Mouse (Mus musculus) liver, embryonic 16.5 days (tissue): ENCODE data around the gene Syt7. TPM values are rescaled to one million over a fixed set of nuclear protein-coding genes. Genes with fewer than 3 reads are reported as not detected.

Experiments used
- ATAC-seq: fragments of 200-750 bp; cut with Nextera tagmentation; 2 replicates; pipeline ENCODE4 v1.8.0; 2017; ENCODE audit warnings: low read depth, mild to moderate bottlenecking, moderate number of reproducible peaks, moderate library complexity
- H3K27ac ChIP-seq: fragments of 300-500 bp; sonication (generic); 2 replicates; pipeline ENCODE4 v1.5.1; 2014; ENCODE audit warnings: mild to moderate bottlenecking, low read length
- H3K27me3 ChIP-seq: fragments of 300-500 bp; sonication (generic); 2 replicates; pipeline ENCODE4 v1.6.1; 2014; ENCODE audit warnings: low read depth, low read length, mixed read lengths; ENCODE audit not compliant: control insufficient read depth, insufficient read depth
- H3K36me3 ChIP-seq: fragments of 300-500 bp; sonication (generic); 2 replicates; pipeline ENCODE4 v1.6.1; 2014; ENCODE audit warnings: mild to moderate bottlenecking; ENCODE audit not compliant: control insufficient read depth, insufficient read depth
- H3K4me1 ChIP-seq: fragments of 300-500 bp; sonication (generic); 2 replicates; pipeline ENCODE4 v1.6.1; 2014; ENCODE audit warnings: low read depth, low read length, mixed read lengths; ENCODE audit not compliant: control insufficient read depth
- H3K4me2 ChIP-seq: fragments of 300-500 bp; sonication (generic); 2 replicates; pipeline ENCODE4 v1.6.1; 2014; ENCODE audit warnings: low read depth, low read length, mixed read lengths
- H3K4me3 ChIP-seq: fragments of 300-500 bp; sonication (generic); 2 replicates; pipeline ENCODE4 v1.5.1; 2014; ENCODE audit warnings: low read depth, mild to moderate bottlenecking, low read length
- H3K9ac ChIP-seq: fragments of 300-500 bp; sonication (generic); 2 replicates; pipeline ENCODE4 v1.6.1; 2014; ENCODE audit warnings: low read depth, low read length
- H3K9me3 ChIP-seq: fragments of 300-500 bp; sonication (generic); replicated peaks from 2 replicates; pipeline ENCODE4 v1.6.1; 2016; ENCODE audit warnings: low read length; ENCODE audit not compliant: control insufficient read depth
- WGBS: fragments of 180-500 bp; shearing (Covaris S2); extraction: QIAGEN DNeasy Blood & Tissue Kit; methylation state at CpG from one replicate; pipeline ENCODE4 v1.1.7; 2014; ENCODE audit not compliant: insufficient replicate concordance; 5-methylcytosine and 5-hydroxymethylcytosine counted together
- polyA plus RNA-seq: library from polyadenylated mRNA; unstranded; fragments of >200 nt; fragmentation: Nextera tagmentation; extraction: Ambion mirVana; gene quantifications from 2 replicates; pipeline ENCODE4 v1.2.1, GENCODE M21; 2015

The Syt7 gene
- polyA plus RNA-seq, 1 experiment from 2014 or later: 0.39 TPM

- Histone ChIP-seq H3K27ac (no peak overlapping the region), H3K4me1 (no peaks in the 10 kb centered on the region), H3K27me3 (no peaks in the 10 kb centered on the region), H3K9me3 (no peaks in the 10 kb centered on the region), H3K4me2 (no peak overlapping the region), H3K36me3 (no peaks in the 10 kb centered on the region), H3K4me3 (no peak overlapping the region), H3K9ac (no peak overlapping the region)
- WGBS: 59% methylated on average over 2 of the region's 2 CpGs
- ATAC-seq: no peak
Measured at GRCm38 (mm10) chr19:10354830-10355229, 34.1 kb upstream of the Syt7 start.

GRCm38 (mm10) chr19:10356845-10357503, 31.9 kb upstream of the Syt7 start:
- ATAC-seq: no peak
- Histone ChIP-seq H3K36me3 (no peaks in the 10 kb centered on the region), H3K4me1 (no peaks in the 10 kb centered on the region), H3K4me3 (no peak overlapping the region), H3K27ac (no peak overlapping the region), H3K9me3 (no peaks in the 10 kb centered on the region), H3K9ac (no peak overlapping the region), H3K4me2 (no peak overlapping the region), H3K27me3 (no peaks in the 10 kb centered on the region)
- WGBS: 20% methylated on average over 12 of the region's 12 CpGs

- H3K4me1 ChIP-seq: no peaks in the 10 kb centered on the region
- H3K4me2 ChIP-seq: no peak overlapping the region
- no peaks in the 10 kb centered on the region for H3K9me3 ChIP-seq
- no peak overlapping the region for H3K27ac ChIP-seq
- H3K36me3 ChIP-seq: no peaks in the 10 kb centered on the region
- H3K9ac ChIP-seq: no peak overlapping the region
- 60% methylated on average over 8 of the region's 8 CpGs for WGBS
- no peak overlapping the region for H3K4me3 ChIP-seq
- no peaks in the 10 kb centered on the region for H3K27me3 ChIP-seq
- ATAC-seq: no peak
Measured at GRCm38 (mm10) chr19:10359105-10359946, 29.6 kb upstream of the Syt7 start.

- no peak overlapping the region for H3K4me3 ChIP-seq
- 71% methylated on average over 6 of the region's 6 CpGs for WGBS
- ATAC-seq: no peak
- H3K27ac ChIP-seq: no peak overlapping the region
- no peaks in the 10 kb centered on the region for H3K36me3 ChIP-seq
- no peaks in the 10 kb centered on the region for H3K4me1 ChIP-seq
- no peaks in the 10 kb centered on the region for H3K27me3 ChIP-seq
- H3K4me2 ChIP-seq: no peak overlapping the region
- no peaks in the 10 kb centered on the region for H3K9me3 ChIP-seq
- H3K9ac ChIP-seq: no peak overlapping the region
Measured at GRCm38 (mm10) chr19:10362473-10363129, 26.3 kb upstream of the Syt7 start.

DNA sequence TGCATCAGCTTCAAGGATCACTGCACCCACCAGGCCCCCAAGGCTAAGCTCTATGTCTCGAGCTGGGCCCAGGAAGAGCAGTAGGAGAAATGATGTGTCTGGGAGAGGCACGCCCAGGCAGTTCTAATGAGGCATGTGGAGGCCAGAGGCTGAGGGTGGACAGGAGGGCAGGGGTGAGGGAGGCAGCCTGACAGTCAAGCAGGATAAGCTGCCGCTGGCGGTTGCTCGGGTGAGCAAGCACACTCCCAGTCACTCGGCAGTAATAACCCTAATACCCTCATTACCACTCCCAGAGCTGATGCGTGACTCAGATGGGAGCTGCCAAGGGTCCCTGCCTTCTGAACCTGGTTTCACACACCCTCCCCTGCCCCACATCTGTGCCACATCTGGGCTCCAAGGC, 25.0 kb upstream of the Syt7 start:
- Histone ChIP-seq H3K36me3 (no peaks in the 10 kb centered on the region), H3K9me3 (no peaks in the 10 kb centered on the region), H3K27me3 (no peaks in the 10 kb centered on the region), H3K9ac (no peak overlapping the region), H3K4me1 (no peaks in the 10 kb centered on the region), H3K4me2 (no peak overlapping the region), H3K27ac (no peak overlapping the region), H3K4me3 (no peak overlapping the region)
- WGBS: 40% methylated on average over 7 of the region's 7 CpGs
- no peak for ATAC-seq

- Histone ChIP-seq H3K36me3 (no peaks in the 10 kb centered on the region), H3K9ac (no peak overlapping the region), H3K4me3 (no peak overlapping the region), H3K27me3 (no peaks in the 10 kb centered on the region), H3K4me2 (no peak overlapping the region), H3K9me3 (no peaks in the 10 kb centered on the region), H3K27ac (no peak overlapping the region), H3K4me1 (no peaks in the 10 kb centered on the region)
- 39% methylated on average over 3 of the region's 3 CpGs for WGBS
- ATAC-seq: peak; percentile 87
Measured at GRCm38 (mm10) chr19:10366116-10366845, 22.6 kb upstream of the Syt7 start.

DNA sequence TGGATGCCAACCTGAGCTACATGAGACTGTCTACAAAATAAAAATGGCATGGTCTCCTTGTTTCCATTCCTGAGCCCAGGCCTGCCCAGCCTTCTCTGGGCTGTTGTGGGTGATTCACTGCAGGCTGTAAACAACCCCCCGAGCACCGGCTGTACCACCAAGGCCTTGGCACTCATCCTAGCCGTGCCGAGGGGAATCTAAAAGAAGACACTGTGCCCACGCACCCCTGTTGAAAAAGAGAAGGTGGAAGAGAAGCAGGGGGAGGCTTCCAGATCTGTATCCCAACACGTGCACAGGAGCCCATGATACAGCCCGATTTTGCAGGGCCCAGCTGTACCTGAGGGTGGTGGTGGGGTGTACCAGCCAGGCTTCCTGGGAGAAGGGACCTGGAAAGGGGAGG, 21.1 kb upstream of the Syt7 start:
- no peak for ATAC-seq
- H3K4me2 ChIP-seq: no peak overlapping the region

GRCm38 (mm10) chr19:10369936-10370335, 19.0 kb upstream of the Syt7 start:
- ATAC-seq: no peak
- Histone ChIP-seq H3K36me3 (no peaks in the 10 kb centered on the region), H3K4me1 (no peaks in the 10 kb centered on the region), H3K4me3 (no peak overlapping the region), H3K27me3 (no peaks in the 10 kb centered on the region), H3K27ac (no peak overlapping the region), H3K9ac (no peak overlapping the region), H3K9me3 (no peaks in the 10 kb centered on the region), H3K4me2 (no peak overlapping the region)
- WGBS: 54% methylated on average over 4 of the region's 4 CpGs

More for the DNA sequence above, 21.1 kb upstream of the Syt7 start:
- no peaks in the 10 kb centered on the region for H3K36me3 ChIP-seq
- H3K4me3 ChIP-seq: no peak overlapping the region
- H3K27ac ChIP-seq: no peak overlapping the region
- WGBS: 63% methylated on average over 7 of the region's 7 CpGs
- no peaks in the 10 kb centered on the region for H3K27me3 ChIP-seq
- no peaks in the 10 kb centered on the region for H3K9me3 ChIP-seq
- no peak overlapping the region for H3K9ac ChIP-seq
- no peaks in the 10 kb centered on the region for H3K4me1 ChIP-seq
